Mouse (Mus musculus) right cerebral cortex, postnatal 25 days (tissue): Measurements from ENCODE around the gene Zfp69.
A peak's percentile ranks its signal among the peaks of the same experiment; 100 is the strongest.

ENCODE experiments used
- DNase-seq: peaks from one replicate; pipeline ENCODE4 v3.0.0; 2022

Zfp69 gene

DNA sequence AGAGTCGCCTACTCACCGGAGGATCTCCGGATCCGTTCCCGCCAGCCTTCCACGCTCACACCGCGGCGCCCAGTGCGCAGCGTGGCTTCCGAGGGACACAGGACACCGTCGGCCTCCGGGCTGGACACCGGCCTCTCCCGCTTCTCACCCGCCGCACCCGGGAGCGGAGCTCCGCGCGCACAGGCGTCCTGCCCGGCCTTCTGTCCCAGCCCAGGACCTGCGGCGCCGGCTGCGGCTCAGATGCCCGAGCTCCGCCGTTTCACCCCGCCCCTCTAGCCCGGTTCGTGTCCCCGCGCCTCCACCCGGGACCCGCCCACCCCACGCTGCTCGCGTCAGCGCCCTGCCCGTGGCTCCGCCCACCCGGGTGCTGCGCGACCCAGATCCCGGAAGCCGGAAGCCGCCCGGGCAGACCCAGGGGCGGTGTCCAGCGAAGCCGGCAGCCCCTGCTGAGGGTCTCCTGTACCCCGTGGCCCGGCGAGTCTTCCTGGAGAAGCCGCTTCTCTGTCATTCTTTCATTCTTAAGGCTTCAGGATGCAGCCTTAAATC, at the start of gene Zfp69:
Gene Zfp69 (minus strand): TSS at position 272 of the 546 bp plus-strand sequence.
- peak; percentile 87 for DNase-seq

DNA sequence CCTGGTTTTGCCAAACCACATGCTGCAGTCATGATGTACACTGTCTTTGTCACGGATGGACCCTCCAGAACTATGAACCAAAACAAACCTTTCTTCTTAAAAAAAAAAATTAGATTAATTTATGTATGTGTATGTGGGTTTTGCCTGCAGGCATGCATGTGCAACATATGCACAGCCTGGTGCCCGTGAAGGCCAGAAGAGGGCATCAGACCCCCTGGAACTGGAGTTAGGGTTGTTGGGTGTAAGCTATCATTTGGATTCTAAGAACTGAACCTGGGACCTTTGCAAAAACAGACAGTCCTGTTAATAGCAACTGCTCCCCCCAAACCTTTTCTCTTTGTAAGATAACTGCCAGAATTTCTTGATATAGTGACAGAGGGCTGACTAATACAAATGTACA, 49.5 kb upstream of the Zfp69 start:
- no peak for DNase-seq

DNA sequence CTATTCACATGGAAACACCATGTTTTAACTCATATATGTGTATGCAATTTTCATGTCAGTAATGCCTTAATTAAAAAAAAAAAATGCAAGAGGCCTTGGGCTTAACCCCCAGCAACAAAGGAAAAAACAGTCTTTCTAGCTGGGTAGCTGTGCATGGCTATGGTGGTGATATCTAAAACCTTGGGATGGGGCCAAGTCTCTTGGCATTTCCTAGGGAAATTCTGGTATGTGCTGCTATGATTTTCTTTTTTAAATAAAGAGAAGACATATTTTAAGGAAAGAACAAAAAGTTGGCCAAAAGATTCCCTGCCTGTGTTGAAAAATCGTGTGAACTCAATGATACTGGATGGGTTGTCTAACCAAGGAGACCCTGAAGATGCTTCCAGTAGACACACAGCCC, 44.4 kb upstream of the Zfp69 start:
- no peak for DNase-seq

DNA sequence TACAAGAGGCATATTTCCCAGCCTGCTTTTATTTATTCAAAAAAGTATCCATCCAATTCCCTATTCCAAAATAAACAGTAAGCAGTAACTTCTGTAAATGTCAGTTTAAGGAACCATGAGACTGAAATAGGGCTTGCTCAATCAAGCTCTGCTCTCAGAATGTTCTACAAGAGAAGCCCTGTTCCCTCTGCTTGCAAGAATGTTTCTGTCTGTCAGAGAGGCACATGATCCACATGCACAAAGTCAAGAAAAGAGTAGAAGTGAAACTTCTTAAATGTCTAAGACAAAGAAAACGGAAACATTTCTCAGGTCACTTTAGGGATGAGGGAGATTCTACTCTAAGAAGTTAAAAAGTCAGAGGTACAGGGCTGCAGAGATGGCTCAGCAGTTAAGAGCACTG, 41.5 kb upstream of the Zfp69 start:
- DNase-seq = no peak

DNA sequence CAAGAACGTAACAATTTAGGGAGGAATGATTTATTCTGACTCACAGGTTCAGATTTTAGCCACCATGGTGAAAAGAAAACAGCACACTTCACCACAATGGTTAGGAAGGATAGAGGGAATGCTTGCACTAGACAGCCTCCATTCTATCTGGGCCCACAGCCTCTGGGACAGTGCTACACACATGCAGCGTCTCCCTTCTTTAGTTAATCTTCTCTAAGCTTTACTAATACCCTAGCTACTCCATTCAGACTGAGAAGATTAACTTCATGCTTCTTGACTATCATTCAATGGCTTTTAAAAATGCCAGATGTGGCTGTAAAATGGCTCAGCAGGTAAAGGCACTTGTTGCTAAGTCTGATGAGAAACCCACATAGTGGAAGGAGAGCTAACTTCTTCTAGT, 40.8 kb upstream of the Zfp69 start:
- no peak for DNase-seq

DNA sequence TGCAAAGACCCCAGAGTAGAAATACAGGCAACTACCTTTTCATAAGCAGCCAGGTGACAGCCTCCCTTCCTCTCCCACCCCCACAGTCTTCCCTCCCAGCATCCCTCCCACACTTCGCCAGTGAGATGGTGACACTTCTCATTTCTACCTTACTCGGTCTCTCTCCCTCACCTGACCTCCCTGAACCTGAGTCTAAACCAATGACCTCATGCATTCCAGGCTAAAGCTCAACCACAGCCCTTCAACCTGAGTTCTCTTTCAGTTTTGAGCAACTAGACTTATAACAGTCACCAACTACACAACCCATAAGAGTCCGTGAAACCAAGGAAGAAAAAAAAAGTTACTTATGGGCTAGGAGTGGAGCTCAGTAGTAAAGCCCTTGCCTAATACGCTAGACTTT, 35.8 kb upstream of the Zfp69 start:
- no peak for DNase-seq

DNA sequence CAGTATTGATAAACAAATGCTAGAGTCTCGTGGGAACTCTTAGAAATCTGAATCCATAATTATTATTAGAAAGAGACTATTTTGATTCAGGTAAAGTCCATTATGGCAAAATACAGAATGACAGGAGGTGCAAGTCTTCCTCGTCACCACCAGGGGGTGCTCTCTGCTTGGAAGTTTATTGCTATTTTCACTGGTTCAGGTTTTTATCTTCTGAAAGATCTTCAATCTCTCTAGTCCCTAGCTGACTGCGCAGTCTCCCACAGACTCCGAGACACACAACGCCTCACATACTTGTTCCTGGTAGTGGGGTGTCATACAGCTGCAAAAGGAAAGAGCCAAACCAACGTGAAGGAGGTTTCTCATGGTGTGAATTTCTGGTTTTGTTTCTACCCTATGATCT, 34.9 kb upstream of the Zfp69 start:
- DNase-seq = no peak

DNA sequence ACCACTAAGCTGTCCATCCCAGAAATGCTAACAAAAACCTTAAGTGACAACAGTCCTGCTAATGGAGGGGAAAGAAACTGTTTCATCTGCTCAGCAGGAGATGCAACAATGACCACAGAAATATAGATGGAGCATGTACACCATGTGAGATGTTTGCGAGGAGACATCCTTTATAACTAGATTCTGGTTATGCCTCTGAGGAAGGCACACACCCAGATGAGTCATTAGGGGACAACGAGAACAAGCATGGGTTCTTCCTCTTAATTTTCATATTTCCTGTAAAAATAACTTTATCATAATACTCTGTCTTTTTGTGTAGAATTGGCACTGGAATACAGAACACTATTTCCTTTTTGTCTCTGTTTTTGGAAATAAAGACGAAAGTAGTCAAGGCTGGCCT, 26.7 kb upstream of the Zfp69 start:
- DNase-seq = no peak

DNA sequence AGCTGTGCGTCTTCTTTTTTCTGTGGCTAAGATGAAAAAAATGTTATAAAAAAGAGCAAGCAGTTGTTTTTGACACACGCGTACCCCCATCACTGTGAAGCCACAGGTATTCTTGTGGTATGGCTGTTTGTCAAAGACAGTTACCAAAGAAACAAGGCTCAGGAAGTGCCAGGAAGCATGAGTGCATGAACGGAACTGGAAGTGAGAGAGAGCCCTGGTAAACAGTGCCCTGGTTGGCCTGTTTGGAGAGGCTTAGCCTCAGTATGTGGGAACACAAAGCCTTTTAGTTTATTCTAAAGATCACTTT, 23.9 kb upstream of the Zfp69 start:
- no peak for DNase-seq

DNA sequence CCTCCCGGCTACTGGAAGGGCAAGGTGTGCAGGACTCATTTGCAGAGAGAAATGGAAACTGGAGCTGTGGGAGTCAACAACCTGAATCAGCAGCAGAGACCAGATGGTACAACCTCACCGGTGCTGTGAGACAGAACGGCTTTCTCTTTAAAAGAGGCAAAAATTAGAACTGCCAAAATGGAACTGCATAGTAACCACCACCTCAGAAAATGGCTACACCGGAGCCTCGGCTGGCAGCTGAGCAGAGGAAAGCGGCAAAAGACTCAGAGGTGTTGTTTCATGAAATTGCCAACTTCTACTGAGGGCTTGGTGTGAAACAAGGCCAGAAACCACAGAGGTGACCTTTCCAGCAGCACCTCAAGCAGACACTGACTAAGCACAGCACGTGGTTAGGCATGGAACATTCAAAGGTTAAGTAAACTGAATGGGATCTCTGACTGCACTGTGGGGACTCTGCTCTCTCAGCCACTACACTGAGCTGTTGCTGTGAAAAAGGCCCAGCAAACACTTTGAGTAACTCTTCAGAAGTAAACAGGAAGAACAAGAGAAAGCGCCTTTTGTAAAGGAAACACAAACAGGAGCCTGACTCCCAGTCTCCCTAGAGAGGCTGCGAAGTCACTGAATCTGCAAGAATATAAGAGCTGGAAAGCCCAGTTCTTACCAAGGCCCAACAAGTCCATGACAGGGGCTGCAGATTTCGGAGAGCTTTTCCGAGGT, 23.4 kb upstream of the Zfp69 start:
- DNase-seq = peak; percentile 55

DNA sequence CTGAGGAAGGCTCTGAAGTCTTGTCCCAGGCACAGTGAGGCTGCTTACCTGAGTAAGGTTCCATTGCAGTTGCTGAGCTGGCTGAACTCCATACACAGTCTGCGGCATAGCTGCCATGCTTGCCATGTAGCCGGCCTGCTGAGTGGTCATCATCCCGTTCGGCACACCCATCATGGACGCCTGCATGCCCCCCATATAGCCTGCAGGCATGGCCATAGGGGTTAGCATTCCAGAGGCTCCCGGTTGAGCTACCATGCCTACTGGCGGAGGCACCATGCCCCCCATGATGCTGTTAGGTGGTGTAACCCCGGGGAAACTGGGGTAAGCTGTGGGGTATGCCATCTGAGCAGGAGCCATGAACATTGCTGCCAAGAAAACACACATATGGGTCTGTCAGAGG, 20.3 kb upstream of the Zfp69 start:
- no peak for DNase-seq

DNA sequence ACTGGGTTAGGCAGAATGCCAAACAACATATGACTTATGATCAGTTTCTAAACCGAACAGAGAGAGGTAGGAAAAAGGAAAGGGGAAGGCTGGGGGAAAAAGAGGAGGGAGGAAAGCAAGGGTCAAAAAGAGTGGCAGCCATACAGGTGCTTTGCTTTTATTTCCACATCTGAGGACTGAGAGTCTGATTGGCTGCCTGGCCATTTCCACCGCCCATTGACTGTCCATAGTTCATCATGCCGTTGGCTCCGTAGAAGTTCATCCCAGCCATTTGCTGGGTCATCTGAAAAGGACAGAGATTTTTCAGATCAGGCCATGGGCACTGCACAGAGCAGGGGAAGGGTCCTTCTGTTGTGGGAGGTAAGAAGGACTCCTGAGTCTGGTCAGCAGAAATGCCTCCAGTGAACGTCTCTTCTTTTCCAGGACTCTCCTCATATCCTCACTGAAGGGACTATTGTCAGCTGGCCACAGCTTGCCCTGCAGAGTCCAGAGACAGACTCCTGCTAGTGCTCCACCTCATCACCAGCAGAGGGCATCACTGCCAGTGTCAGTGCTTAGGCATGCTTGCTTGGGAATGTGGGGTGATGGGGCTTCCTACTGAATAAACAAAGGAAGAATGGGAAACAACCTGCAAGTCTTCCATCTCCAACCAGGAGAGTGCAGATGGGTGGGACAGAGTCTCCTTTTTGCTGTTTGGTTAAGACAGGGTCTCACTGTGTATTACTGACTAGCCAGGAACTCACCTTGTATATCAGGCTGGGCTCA, 18.1 kb upstream of the Zfp69 start:
- no peak for DNase-seq

DNA sequence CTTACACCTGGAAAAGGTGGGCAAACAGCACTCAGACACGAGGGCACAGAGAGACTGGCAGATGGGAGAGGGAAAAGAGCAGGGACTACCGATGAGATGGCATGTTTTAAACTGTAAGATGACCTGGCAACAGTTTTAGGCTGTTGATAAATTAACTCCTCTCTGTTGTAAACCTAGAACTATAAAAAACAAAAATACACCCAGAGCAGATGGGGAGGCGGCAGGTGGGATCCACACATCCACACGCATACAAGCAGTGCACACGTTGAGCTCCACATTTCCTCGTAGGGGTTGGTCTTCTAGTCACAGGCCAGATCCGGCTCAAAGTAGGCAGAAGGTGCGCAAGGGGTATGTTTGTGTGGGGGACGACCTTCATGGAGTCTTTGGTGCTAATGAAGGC, 17.0 kb upstream of the Zfp69 start:
- no peak for DNase-seq

DNA sequence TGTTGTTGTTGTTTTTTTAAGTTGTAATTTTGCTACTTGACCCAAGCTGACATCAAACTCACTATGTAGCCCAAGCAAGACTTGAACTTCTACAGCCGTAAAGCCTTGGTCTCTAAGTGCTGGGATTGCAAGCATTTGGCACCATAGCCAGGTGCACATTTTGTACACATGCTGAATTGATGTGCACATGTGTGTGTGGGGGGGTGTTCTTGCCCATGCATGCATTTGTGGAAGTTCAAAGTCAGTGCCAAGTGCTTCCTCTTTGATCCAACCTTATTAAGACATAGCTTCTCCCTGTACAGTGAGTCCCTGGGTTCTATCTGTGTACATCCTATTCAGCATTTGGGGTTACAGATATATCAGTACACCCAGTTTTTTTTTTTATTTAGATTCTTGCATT, 4.1 kb upstream of the Zfp69 start:
- DNase-seq = no peak

DNA sequence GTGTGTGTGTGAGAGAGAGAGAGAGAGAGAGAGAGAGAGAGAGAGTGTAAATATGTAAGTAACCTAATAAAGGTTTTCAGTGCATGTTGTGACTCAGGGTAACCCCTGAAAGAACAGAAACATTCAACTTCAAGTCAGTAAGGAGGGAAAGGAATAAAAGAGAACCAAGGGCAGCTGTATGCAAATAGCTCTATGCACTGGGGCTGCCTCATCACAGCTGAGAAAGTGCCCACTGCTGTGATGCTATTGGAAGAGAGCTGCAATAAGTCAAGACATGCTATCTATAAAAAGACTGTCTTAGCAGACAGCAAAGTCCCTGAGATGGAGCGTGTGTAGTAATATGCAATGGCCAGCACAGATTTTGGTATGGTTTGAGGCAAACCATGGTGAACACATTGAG, 2.2 kb upstream of the Zfp69 start:
- DNase-seq = no peak

DNA sequence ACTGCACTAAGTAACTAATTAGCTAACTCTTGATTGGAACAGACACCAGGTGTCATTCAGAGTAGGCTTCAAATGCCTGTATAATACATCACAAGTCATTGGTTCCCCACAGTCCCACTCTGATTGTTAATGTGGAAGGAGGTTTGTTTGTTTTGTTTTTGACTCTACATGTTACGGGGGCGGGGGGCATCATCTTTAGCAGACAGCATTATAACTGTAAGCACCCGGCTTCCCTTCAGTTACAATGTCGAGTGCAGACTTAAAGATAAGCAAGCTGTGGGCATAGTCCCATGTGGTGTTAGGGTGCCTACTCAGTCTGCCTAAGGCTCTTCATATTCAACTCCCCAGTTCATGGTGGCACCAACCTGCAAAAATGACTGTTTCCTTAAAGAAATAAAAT, 1.5 kb upstream of the Zfp69 start:
- DNase-seq = no peak

DNA sequence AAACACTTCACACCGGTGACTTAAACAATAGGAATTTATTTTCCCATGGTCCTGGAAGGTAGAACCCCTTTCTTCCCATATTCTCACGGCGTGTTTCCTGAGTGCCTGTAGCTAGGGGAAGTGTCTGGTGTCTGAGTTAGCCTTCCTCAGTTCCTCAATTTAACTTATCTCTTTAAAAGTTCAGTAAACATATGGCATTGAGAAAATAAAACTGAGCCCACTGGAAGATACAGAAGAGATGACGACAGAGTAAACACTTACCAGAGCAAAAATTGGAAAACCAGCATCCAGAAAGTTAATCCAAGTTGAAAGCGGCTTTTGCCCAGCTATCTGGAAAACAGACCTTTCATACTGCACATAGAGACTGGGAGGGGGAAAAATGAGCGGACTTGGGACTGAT, 664 bp upstream of the Zfp69 start:
- no peak for DNase-seq

DNA sequence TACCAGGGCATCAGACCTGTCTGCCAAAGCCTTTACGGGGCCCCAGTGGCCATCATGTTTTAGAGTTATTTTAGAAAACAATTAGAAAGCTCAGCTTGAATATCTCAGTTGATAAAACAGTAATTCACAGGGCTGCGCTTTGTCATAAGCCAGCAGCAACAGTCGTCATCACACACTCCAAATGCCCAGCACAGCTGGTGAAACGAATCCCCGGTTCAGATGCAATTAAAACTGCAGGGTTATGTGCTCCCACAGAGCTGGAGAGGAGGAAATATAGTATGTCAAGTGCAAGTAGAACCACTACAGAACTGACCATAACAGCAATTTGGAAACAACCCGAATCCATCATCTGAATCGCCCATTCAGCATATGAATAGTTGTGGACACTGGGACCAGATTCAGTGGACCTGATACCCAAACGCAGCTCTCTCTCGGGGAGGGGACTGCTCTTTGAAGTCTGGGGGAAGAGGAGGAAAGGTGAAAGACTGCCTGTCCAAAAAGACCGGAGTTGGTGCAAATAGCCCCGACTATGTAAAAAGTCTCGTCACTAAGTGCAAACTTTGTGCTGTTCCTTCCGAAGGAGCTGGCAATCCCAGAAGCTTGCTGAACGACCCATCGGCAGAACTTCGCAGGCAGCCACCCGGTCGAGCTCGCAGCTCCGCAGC, 604 bp downstream of the Zfp69 start:
- peak; percentile 14 for DNase-seq

DNA sequence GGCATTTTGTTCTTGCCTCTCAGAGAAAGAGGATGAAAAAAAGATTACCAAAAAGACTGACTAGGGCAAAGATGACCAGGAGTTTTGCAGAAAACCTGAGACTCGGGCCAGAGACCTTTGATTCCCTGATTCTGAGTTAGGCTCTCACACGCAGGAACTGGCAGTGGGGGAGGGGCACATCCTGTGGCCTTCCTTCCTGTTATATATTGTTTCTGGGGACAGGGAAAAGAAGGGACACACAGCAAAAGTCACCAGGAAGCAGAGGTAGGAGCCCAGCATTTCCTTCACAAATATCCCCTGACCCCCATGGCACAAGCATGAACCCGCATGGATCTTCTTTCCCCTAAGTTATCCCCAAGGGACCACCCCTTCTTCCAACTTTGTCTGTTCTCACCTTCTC, 2.6 kb downstream of the Zfp69 start:
- DNase-seq = no peak

DNA sequence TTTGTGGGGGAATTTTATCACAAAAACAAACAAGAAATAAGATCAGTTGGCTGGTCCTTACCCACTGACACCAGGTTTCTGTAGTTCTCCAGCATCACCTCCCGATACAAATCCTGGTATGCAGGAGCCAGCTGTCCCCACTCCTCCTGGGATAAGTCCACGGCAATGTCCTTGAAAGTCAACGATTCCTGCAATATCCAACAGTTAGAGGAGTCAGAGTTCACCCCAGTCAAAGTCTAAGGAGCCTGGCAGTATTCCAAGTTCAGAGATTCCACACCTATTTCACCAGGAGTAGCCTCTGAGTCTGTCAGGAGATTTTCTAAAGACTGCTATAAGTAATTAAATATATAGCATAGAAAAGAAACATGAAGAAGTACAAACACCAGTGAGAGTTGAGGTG, 16.5 kb downstream of the Zfp69 start:
- DNase-seq = no peak

DNA sequence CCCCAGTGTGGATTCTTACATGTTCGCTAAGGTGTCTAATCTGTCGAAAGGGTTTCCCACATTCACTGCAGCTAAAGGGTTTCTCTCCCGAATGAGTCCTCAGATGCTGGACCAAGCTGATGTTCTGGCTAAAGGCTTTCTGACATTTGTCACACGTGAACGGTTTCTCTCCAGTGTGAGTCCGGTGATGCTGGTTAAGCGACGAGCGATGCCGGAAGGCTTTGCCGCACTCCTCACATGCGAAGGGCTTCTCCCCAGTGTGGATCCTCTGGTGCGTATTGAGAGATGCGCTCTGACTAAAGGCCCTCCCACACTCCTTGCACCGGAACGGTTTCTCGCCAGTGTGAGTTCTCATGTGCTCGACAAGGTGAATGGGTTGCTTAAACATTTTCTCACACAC, 20.8 kb downstream of the Zfp69 start:
- DNase-seq = no peak

DNA sequence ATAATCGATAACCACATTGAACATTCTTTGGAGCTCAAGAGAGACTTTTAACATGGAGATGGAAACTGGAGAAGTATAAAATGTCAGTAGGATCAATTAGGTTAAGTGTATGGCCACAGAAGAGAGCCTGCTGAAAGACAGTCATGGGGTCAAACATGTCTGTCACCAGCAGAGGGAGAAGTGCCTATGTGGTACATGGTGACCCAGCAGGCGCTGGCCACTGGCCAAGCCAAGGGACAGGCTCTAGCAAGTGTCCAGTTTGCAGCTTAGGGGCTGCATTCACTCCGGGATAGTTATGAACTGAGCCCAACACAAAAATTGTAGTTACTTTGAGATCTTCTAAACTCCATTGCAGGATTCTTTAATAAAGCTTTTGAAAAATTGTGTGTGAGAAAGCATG, 22.8 kb downstream of the Zfp69 start:
- DNase-seq = no peak

DNA sequence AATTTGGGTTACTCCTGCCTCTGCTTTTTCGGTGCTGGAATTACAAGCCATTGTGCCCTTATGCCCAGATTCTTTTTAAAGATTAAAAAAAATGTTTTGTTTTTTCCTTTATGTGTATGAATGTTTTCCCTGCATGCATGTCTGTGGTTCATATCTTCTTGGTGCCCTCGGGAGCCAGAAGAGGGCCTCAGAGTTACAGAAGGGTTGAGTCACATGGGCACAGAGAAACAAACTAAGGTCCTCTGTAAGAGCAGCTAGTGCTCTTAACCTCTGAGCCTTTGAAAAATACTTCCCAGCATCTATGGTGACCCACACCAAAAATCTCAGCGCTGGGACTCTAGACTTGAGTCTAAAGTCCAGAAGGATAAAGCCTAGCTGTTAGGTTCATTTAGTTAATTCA, 26.1 kb downstream of the Zfp69 start:
- no peak for DNase-seq
